Mouse (Mus musculus): Measurements from ENCODE around the gene Naip2. TPM values are rescaled to one million over a fixed set of nuclear protein-coding genes. Genes with fewer than 3 reads are reported as not detected.
"Not testable (repeated sequence)": the region's sequence is repeated elsewhere in the genome, so short reads cannot be mapped to it uniquely, and the experiment has no call there.

The Naip2 gene
- 1 to 10 TPM; 1.6 to 1.7 TPM for total RNA-seq (2021)
- long read RNA-seq, experiment 1 = 0 reads
- long read RNA-seq, experiment 2 = 0 reads

DNA sequence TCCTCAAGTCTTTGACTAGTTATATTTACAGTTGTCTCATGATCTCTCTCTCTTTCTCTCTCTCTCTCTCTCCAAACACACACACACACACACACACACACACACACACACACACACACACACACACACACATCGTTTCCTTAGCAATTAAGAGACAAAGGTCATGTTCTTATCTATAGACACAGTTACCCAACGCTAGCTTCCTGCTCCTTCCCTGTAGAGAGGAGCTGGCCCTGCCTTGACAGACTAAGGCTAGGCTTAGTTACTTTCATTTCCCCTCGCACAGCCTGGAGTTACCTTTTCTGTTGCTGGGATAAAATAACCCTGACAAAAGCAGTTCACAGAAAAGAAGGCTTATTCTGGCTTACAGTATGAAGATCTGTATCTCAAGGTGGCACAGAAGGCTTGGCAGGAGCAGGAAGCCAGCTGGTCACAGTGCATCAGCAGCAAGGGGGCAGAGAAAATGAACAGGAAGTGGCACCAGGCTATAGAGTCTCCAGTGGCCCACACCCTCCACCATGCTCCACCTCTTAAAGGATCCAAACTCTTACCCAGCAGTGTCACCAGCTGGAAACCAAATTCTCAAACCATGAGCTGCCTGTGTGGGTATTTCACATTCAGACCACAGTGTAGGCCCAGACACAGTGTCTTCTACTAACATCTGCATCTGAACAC is at the start of gene Naip2:
Gene Naip2, minus strand, starts transcription at position 434 of the 675 bp plus-strand sequence.
- DNase-seq = peak in 1 of 2 experiments; percentile 5

DNA sequence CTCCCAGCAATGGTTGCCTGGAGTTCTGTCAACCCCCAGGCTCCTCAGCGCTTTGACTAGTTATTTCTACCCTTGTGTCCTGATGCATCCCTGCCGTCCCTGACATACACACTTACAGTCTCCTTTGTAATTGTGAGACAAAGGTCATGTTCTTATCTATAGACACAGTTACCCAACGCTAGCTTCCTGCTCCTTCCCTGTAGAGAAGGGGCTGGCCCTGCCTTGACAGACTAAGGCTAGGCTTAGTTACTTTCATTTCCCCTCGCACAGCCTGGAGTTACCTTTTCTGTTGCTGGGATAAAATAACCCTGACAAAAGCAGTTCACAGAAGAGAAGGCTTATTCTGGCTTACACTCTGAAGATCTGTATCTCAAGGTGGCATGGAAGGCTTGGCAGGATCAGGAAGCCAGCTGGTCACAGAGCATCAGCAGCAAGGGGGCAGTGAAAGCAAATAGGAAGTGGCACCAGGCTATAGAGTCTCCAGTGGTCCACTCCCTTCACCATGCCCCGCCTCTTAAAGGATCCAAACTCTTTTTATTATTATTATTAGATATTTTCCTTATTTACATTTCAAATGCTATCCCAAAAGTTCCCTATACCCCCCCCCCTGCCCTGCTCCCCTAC is 45.1 kb upstream of the Naip2 start:
- peak in 1 of 2 experiments; percentile 6 for DNase-seq

DNA sequence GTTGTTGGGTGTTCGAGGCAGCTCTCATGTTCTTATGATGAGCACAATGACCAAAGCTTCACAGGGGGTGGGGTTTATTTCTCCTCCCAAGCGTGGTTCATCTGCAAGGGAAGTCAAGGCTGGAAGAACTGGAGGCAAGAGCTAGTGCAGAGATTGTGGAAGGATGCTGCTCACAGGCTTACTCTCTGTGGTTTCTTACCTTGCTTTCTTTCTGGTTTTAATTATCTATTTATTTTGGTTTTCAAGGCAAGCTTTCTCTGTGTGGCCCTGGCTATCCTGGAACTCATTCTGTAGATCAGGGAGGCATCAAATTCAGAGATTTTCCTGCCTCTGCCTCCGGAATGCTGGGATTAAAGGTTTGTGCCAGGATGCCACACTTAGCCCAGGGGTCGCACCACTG is 44.3 kb upstream of the Naip2 start, which contains the start of gene Naip5:
Gene Naip5, minus strand, starts transcription at position 101 of the 400 bp plus-strand sequence.
- not testable (repeated sequence) for DNase-seq

DNA sequence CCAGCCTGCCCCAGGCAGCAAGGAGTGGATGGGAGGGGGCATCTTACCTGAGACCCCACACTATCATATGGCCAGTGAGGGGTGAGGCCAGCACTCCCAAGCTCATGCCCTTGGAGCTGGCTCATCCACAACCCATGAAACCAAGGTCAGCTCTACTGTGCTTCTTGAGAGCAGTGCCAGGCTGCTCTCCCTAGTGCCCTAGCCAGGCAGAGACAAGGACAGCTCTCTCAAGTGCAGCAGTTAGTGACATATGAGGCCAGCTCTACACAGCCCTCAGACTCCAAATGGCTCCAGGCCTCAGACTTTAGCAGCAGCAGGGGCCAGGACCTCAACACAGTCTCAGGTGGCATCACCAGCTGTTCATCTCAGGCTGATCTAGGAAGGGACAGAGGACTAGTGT is 41.8 kb upstream of the Naip2 start:
- peak; percentile 22 to 58 for DNase-seq

DNA sequence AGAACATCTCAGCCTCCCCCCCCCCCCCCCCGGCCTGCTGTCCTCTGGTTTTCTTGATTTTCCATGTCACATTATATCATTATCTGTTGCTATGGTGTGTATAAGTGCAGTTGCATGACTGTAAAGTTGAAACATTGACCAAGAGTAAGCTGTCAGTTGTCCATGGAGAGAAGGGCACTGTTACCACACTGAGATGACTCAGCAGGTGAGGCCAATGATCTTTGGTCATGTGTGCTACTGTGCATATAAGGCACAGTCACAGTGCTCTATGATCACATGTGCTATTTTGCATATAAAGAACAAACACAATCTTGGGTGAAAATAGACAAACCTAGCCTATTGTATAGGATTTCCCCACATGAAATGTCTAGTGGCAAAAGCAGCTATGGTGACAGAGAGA is 11.8 kb upstream of the Naip2 start:
- not testable (repeated sequence) for DNase-seq

DNA sequence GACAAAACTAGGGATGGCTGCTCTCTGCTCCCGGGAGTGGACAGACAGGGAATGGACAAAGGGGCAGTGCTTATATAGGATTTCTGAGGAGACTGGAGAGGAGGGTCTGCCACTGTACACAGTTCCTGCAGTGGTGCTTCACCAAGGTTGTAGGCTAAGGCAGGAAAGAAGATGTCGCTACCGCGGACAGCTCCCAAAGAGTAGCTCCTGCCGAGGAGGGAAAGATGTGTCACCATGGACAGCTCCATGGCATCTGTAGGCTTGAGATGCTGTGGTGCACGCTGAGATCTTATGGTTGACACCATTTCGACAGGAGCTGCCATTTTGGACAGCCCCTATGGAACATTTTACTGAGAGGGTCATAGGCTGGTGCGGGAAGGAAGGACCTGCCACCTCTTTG is 8.6 kb upstream of the Naip2 start:
- DNase-seq = peak; percentile 75 to 78

DNA sequence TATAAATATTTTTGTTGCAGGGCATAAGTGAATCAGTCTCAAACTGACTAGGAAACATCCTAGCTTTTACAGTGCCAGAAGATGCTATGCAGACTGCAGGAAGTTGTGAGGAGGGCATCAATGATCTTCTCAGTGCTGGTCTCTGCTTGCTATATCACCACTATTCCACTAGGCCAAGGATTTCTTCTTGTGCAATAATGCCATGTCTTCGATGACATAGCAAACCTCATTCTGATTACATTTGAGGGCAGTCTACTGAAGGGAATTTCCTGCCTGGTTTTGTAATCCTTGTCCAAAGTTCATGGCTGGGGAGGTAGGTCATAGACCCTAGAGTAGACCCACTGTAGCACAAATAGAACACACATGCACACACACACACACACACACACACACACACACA is 1.4 kb upstream of the Naip2 start:
- DNase-seq = no peak

DNA sequence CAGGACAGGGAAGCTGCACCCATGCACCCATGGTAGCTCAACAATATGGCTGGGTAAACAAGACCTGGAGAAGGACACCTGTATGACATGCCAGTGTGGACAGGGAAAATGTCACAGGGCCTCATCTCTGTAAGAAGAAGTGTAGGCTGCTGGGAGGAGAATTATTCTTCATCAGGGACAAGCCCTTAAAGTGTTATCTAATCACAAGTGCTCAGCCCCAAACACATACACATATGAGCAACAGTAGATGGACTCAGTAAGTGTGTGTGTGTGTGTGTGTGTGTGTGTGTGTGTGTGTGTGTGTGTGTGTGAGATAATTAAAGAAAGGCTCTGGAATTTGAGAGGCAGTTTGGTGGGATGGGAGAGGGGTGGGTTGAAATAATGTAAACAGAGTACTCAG is 1.1 kb downstream of the Naip2 start:
- no peak for DNase-seq

DNA sequence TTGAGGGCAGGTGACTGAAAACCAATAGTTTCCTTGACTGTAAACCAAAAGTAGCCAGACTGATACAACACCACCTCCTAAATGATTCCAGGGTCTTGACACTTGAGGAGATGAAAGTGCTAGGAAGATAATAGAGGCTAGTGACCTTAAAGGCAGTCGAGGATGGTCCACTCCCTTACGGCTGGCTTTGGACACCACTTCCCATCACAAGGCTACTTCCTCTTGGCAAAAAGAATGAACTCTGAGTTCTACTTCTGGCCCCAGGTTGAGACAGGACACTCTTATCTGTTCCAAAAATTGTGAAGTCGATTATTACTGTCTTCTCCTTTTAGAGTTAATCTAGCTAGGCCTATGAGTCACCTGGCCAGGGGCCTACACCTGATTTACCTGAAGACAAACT is 6.5 kb downstream of the Naip2 start:
- DNase-seq = no peak

DNA sequence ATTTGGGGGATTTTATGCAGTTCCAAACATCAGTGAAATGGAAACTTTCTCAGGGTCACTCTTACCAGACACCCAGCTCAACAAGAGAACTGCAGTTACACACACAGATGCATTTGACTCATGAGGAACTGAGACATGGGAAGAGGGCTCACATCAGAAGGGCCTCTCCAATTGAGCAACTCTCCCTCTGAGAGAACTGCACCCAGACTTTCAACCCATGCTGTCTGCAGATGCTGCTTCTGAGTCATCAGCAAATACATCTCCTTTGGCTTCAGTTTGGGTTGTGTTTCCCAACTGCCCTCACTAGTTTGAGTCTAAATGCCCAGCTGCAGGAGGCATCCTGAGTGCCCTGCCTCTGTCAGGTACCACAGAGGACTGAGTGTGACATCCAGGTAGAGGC is 18.8 kb downstream of the Naip2 start:
- DNase-seq = not testable (repeated sequence)

DNA sequence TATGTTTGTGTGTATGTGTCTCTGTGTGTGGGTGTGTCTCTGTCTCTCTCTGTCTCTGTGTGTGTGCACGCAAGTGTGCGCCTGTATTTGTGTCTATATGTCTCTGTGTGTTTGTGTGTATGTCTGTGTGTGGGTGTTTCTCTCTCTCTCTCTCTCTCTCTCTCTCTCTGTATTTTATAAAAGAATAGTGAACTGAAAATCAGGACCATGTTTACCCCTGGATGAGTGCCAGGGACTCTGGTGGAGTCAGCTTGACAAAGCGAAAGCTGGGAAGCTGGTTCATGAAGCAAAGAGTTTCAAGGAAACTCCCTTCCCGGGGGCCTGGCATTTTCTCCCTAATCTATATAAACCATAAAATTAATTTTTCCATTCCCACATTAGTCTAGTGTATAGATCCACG is 27.5 kb downstream of the Naip2 start:
- not testable (repeated sequence) for DNase-seq

DNA sequence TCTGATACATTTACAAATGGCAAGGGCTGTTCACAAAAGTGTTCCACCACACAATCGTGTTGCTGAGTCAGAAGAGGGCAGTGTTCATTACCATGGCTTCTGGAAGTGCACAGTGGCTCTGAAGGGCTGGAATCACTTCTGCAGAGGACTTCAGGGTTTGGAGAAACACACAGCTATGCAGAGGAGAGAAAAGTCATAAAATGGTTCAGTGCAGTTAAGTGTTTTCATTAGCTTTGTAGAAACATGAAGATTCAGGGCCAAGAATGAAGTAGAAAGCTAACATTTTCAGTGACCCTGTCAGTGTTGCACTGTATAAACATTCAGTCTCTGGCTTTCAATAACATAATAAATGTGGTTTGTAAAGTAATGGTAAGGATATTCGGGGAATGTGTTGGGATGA is 35.5 kb downstream of the Naip2 start:
- DNase-seq = not testable (repeated sequence)

DNA sequence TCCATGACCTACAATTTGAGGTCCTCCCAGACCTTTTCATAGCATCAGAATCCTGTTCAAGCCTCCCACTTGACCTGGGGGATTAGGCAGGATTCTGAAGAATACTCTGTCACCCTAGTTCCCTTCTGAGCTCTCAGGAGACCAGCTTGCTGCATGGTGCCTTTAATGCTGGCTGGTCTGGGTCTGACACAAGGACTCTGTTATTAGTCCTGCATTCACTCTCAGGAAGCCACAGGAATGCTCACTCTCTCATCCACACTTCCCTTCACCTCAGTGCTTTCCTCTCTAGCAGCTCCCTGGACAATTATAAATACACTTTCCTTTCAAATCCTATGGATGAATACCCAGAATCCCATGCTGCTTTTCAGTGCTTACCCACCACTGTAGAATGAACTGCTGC is 39.4 kb downstream of the Naip2 start:
- DNase-seq = not testable (repeated sequence)

DNA sequence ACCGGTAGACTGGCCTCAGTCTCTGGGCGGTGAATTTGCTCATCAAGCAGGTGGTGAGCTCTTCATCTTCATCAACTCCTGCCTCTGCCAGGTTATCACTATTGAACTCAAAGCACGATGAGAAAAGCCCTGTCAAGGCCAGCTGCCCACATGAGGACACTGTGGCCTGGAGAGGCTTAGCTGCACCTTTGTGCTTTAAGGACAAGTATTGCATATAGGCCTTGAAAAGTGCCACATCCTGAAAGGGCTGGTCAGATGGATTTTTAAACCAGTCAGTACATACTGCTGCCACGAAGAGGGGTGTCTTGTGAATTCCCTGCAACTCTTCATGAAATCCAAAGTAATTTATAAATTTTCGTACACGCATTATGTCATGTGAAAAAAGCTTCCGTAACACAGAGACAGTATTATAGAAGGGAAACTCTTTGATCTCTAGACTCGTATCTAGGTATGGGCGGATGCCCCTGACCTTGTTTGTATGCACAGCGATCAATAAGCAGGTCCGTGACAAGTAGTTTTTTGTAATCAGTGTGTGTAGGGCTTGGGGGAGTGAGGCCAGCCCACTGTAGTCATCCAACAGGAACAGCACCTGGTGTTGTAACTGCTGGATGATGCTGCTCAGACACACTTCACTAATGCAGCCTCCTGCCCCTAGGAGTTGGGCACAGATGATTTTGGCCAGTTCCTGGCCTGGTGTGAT is 40.6 kb downstream of the Naip2 start:
- not testable (repeated sequence) for DNase-seq

DNA sequence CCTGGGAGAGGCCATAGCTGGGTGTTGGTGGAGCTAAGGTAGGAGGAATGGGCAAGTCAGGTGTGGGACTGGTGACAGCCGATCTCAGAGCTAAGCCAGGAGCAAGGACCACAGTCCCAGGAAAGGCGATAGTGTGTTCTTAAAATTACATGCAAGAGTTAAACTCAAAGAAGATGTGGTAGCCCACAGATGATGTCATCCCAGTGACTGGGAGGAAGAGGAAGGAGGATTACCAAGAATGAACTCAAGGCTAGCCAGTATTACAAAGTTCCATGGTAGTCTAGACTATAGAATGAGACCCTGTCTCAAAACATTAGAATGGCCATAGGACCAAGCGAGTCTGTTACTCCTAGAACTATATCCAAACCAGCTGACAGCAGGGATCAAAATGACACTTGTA is 45.3 kb downstream of the Naip2 start:
- DNase-seq = no peak

DNA sequence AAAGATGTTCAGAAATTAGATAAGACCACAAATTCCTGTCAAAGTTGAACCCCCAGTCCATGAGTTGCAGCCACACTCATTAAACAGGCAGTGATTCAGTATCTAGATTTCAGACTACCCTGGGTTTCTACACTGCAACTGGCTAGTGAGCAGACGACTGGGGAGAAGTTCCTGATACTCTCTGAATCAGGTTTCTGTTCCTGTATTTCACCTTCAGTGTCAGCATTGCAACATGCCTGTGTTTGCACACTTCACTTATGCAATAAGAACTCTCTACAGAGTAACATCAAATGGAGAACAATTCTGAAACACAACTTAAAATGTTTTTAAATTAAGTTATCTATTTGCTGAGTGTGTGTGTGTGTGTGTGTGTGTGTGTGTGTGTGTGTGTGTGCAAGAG is 49.2 kb downstream of the Naip2 start:
- no peak for DNase-seq

DNA sequence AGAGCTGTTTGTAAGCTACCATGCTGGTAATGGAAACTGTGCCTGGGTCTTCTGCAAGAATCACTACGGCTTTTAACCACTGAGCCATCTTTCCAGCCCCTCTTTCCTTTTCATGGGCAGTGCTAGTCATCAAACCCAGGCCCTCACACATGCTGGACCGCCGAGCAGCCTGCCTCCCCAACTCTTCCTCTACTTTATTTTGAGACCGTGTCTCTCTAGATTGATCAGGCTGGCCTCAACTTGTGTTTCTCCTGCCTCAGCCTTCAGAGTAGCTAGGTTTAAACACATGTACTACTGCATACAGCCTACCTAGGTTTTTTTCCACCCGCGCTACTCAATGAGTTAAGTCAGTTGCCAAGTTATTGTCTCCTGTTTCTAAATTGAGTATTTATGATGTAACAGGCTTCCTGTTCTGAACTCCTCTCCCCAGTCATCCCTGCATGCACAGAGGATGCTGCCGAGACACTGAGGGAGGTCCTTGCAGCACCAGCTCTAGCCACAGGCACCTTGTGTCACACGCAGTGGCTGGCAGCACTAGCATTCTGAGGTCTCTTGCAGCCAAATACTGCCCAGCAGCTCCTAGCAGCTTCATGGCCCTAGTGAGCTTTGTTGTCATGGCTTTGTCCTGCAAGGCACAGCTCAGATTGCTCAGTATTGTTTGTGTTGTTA is 60.1 kb downstream of the Naip2 start:
- DNase-seq = no peak

DNA sequence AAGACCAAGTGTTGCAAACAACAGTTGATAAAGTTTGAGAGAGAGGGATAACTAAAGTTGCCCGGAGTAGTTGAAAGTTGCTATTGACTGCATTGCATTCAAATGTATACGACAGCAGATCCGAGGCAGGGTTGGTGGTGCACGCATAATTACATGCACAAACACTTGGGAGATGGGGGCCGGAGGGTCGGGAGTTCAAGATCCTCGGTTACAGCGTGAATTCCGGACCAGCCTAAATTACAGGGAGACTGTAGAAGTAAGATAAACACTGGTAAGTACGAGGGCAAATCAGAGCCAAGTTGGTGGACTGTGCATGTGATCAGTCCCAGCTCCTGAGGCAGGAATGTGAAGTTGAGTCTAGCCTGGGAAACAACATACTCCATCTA is 76.6 kb downstream of the Naip2 start:
- DNase-seq = no peak

DNA sequence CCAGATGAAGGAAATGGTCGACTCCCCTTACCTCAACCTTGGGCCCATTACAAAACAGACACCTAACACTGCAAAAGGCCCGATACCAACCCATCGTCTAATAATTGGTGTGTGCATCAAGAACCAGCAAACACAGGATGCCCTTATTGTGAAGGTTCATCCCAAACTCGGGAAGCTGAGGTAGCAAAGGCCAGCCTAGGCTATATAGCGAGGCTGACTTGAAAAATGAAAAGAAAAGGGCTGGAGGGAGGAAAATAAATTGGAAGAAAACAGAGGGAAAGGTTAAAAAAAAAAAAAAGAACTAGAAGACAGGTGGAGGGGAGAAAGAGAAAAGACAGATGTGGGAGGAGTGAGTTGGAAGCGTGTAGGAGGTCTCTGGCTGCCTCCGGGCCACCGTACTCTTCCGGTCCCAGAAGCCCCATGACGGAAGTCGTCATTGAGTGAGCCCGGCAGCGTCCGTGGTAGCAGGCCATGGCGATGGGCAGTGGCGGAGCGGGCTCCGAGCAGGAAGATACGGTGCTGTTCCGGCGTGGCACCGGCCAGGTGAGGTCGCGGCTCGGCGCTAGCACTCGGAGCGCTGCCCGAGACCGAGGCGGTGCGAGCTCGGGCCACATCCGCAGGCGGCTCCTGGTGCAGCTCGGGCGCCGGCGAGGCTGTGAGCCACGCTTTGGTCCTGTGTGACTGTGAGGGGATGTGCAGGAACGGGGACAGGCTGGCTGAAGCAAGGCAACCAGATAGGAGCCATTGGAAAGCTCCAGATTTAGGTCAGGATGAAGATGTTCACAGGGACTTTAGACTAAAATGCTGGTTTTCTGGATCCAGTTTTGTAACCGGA is 77.3 kb downstream of the Naip2 start, which contains the start of gene Smn1:
Gene Smn1, plus strand, starts transcription at position 430 of the 835 bp plus-strand sequence.
- peak; percentile 96 for DNase-seq

DNA sequence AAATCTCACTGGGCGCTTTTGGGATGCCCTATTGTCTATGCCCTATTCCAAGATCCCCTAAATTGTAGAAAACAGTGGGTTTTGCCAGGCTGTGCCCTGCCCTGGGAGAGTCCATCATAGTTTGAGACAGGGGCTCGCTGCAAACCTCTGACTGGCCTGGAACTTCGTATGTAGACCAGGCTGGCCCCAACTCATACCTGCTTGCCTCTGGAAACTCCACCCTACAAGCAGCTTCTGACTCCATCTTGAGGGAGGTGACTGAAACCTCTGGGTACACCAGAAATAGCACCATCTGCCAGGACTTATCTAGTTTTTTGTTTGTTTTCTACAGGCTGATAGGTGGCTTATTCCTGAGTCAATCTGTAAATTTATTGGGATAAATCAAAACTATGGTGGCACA is 77.9 kb downstream of the Naip2 start:
- no peak for DNase-seq

DNA sequence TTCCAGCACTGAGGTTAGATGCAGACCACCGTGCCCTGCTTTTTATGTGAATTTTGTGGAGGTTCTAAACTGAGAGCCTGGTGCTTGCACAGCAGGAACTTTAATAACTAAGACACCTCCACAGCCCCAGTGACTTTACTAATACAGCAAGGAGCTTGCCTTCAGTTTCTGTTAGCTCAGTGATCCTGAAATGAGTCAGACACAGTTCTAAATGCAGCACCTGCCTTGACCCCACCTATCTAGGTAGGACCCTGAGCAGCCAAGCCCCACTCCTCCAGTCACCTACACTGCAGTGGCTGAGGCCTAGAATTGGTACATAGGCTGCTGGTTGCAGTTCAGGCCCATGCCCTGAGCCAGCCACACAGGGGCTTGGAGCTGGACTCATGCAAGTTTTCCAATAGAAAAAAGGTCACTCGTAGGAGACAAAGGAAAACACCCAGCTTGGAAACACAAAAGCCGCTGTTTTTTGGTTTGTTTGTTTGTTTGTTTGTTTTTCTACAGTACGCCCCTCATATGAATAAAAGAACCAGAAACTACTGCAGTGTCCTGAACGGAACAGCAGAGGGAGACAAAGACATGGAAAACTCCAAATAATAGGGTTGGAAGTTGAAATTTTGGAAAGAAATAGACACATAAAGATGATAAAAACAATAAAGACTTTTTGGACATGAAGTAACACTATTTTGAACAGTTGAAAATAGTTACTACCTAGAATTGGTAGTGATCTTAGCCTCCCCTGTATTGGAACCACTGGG is 89.5 kb downstream of the Naip2 start:
- no peak for DNase-seq
